Mouse (Mus musculus) liver, adult 2 months (tissue): ENCODE data around the gene Gm826. TPM values are rescaled to one million over a fixed set of nuclear protein-coding genes. Genes with fewer than 3 reads are reported as not detected.

Experiments
- DNase-seq: peaks from one replicate; pipeline ENCODE4 v3.0.0-alpha.2; 2011; ENCODE audit warnings: low read depth, low spot score; ENCODE audit errors: extremely low read depth
- H3K27ac ChIP-seq: fragments of 200-500 bp; replicated peaks from 2 replicates; pipeline ENCODE4 v1.5.1; 2012; ENCODE audit warnings: low read depth, mild to moderate bottlenecking, control low read depth, inconsistent platforms, low read length; ENCODE audit not compliant: insufficient read depth
- H3K27me3 ChIP-seq: fragments of 200-500 bp; 2 replicates; pipeline ENCODE4 v1.6.1; 2012; ENCODE audit warnings: mild to moderate bottlenecking, moderate library complexity, low read length, inconsistent platforms; ENCODE audit not compliant: control insufficient read depth, insufficient read depth
- H3K36me3 ChIP-seq: fragments of 200-500 bp; 2 replicates; pipeline ENCODE4 v1.6.1; 2012; ENCODE audit warnings: low read length, inconsistent platforms; ENCODE audit not compliant: control insufficient read depth, insufficient read depth
- H3K4me1 ChIP-seq: fragments of 200-500 bp; 2 replicates; pipeline ENCODE4 v1.6.1; 2011; ENCODE audit warnings: low read length; ENCODE audit not compliant: control insufficient read depth, insufficient read depth
- H3K4me3 ChIP-seq: fragments of 200-500 bp; 2 replicates; pipeline ENCODE4 v1.5.1; 2011; ENCODE audit warnings: low read depth, mild to moderate bottlenecking, control low read depth, low read length, moderate library complexity; ENCODE audit not compliant: insufficient read depth
- H3K79me2 ChIP-seq: fragments of 200-500 bp; 2 replicates; pipeline ENCODE4 v1.6.1; 2012; ENCODE audit warnings: inconsistent platforms, mild to moderate bottlenecking, low read length, moderate library complexity; ENCODE audit not compliant: control insufficient read depth, insufficient read depth
- H3K9ac ChIP-seq: fragments of 200-500 bp; 2 replicates; pipeline ENCODE4 v1.6.1; 2012; ENCODE audit warnings: low read depth, mild to moderate bottlenecking, control low read depth, inconsistent platforms, low read length
- CTCF ChIP-seq: fragments of 200-500 bp; IDR thresholded peaks from 2 replicates; pipeline ENCODE4 v1.5.1; 2011; ENCODE audit warnings: low read depth, low read length, control low read depth
- POLR2A ChIP-seq: fragments of 200-500 bp; IDR thresholded peaks from 2 replicates; pipeline ENCODE4 v1.6.1; 2011; ENCODE audit warnings: low read length, control low read depth; ENCODE audit not compliant: insufficient read depth; ENCODE audit errors: extremely low read depth
- WGBS: fragments of 180-500 bp; shearing (Covaris S2); methylation state at CpG from one replicate; pipeline ENCODE4 v1.1.7; 2018; 5-methylcytosine and 5-hydroxymethylcytosine counted together
- polyA plus RNA-seq: library from polyadenylated mRNA; depleted of rRNA; stranded (reverse); fragments of >200 nt; gene quantifications from 2 replicates; pipeline ENCODE4 v1.2.3, GENCODE M21; 2012
- total RNA-seq: library from RNA; depleted of rRNA; stranded (reverse); fragments of >200 nt; gene quantifications from 2 replicates; pipeline ENCODE4 v1.2.3, GENCODE M21; 2014

Gm826 gene
- total and polyA plus RNA-seq, 2 experiments: 1.4 to 4.1 TPM

- no peak for TF ChIP-seq POLR2A
- no peak for TF ChIP-seq CTCF
- Histone ChIP-seq H3K27me3 (no peaks in the 10 kb centered on the region), H3K27ac (peak overlapping the region; percentile 32), H3K4me3 (no peak overlapping the region), H3K9ac (peak overlapping the region; percentile 10; the same call in 1 of the 2 replicates), H3K79me2 (no peaks in the 10 kb centered on the region), H3K4me1 (peaks cover 13% of the 10 kb centered on the region), H3K36me3 (no peaks in the 10 kb centered on the region)
- 6% methylated on average over 4 of the region's 4 CpGs for WGBS
- DNase-seq: peak; percentile 89
Observed at GRCm38 (mm10) chr2:160327167-160327566, 6.8 kb downstream of the Gm826 start.

- H3K36me3 ChIP-seq: no peaks in the 10 kb centered on the region
- TF ChIP-seq CTCF: no peak
- TF ChIP-seq POLR2A: no peak
- no peaks in the 10 kb centered on the region for H3K27me3 ChIP-seq
- H3K27ac ChIP-seq: no peak overlapping the region
- H3K9ac ChIP-seq: no peak overlapping the region
- DNase-seq: no peak
- 82% methylated on average over 6 of the region's 6 CpGs for WGBS
- H3K4me3 ChIP-seq: no peak overlapping the region
- H3K79me2 ChIP-seq: no peaks in the 10 kb centered on the region
- H3K4me1 ChIP-seq: peaks cover 8% of the 10 kb centered on the region
Observed at GRCm38 (mm10) chr2:160325105-160325644, 8.8 kb downstream of the Gm826 start.

GRCm38 (mm10) chr2:160321829-160322228, 12.1 kb downstream of the Gm826 start:
- Histone ChIP-seq H3K27ac (no peak overlapping the region), H3K27me3 (no peaks in the 10 kb centered on the region), H3K9ac (no peak overlapping the region), H3K4me1 (no peaks in the 10 kb centered on the region), H3K36me3 (no peaks in the 10 kb centered on the region), H3K4me3 (no peak overlapping the region), H3K79me2 (no peaks in the 10 kb centered on the region)
- TF ChIP-seq CTCF: no peak
- no peak for TF ChIP-seq POLR2A
- WGBS: 70% methylated on average over 4 of the region's 4 CpGs
- DNase-seq: no peak

GRCm38 (mm10) chr2:160318255-160318654, 15.7 kb downstream of the Gm826 start:
- H3K27ac ChIP-seq: no peak overlapping the region
- H3K79me2 ChIP-seq: no peaks in the 10 kb centered on the region
- H3K9ac ChIP-seq: no peak overlapping the region
- no peaks in the 10 kb centered on the region for H3K27me3 ChIP-seq
- 65% methylated on average over 4 of the region's 4 CpGs for WGBS
- H3K36me3 ChIP-seq: no peaks in the 10 kb centered on the region
- no peak for DNase-seq
- TF ChIP-seq CTCF (no peak), POLR2A (no peak)
- no peak overlapping the region for H3K4me3 ChIP-seq
- no peaks in the 10 kb centered on the region for H3K4me1 ChIP-seq

GRCm38 (mm10) chr2:160313595-160314007, 20.4 kb downstream of the Gm826 start:
- TF ChIP-seq CTCF (no peak), POLR2A (no peak)
- H3K79me2 ChIP-seq: no peaks in the 10 kb centered on the region
- H3K9ac ChIP-seq: no peak overlapping the region
- WGBS: 57% methylated on average over 12 of the region's 12 CpGs
- H3K4me1 ChIP-seq: no peaks in the 10 kb centered on the region
- no peak overlapping the region for H3K27ac ChIP-seq
- no peak overlapping the region for H3K4me3 ChIP-seq
- peak; percentile 26 for DNase-seq
- no peaks in the 10 kb centered on the region for H3K27me3 ChIP-seq
- H3K36me3 ChIP-seq: peaks cover 4% of the 10 kb centered on the region; the same call in 1 of the 2 replicates

- no peaks in the 10 kb centered on the region for H3K4me1 ChIP-seq
- H3K9ac ChIP-seq: no peak overlapping the region
- TF ChIP-seq CTCF: no peak
- TF ChIP-seq POLR2A: no peak
- WGBS: 94% methylated on average over 3 of the region's 3 CpGs
- H3K79me2 ChIP-seq: no peaks in the 10 kb centered on the region
- no peak overlapping the region for H3K4me3 ChIP-seq
- H3K36me3 ChIP-seq: no peaks in the 10 kb centered on the region
- no peaks in the 10 kb centered on the region for H3K27me3 ChIP-seq
- no peak overlapping the region for H3K27ac ChIP-seq
- DNase-seq: no peak
Observed at GRCm38 (mm10) chr2:160305070-160305469, 28.9 kb downstream of the Gm826 start.
